7 mouse cellular contexts compared by ENCODE assay signal in genomic region chr9:61371755-61372509, GRCm38 (mm10). TPM values are rescaled to one million over a fixed set of nuclear protein-coding genes. Genes with fewer than 3 reads are reported as not detected.
DNase-seq lines count a peak whose midpoint lies in the region; ATAC-seq and TF ChIP-seq lines count a peak whose summit lies in the region.

Gene Tle3, plus strand, starts transcription at chr9:61372366.

- peaks cover 70% of the 10 kb centered on the region for H3K4me1 ChIP-seq in embryonic facial prominence, embryonic 10.5 days
- H3K4me1 ChIP-seq in intestine, postnatal 0 days (replicated peaks; ENCODE audit: control insufficient read depth, insufficient read depth, low read length) = peaks cover 34% of the 10 kb centered on the region; the same call in 1 of the 2 replicates
- peaks cover 62% of the 10 kb centered on the region for H3K4me1 ChIP-seq in midbrain, embryonic 12.5 days
- peaks cover 37% of the 10 kb centered on the region for H3K4me1 ChIP-seq in small intestine, adult 2 months (ENCODE audit: control insufficient read depth, insufficient read depth, insufficient read length, low read length)

- no peaks in the 10 kb centered on the region for H3K9me3 ChIP-seq in embryonic facial prominence, embryonic 10.5 days
- no peaks in the 10 kb centered on the region for H3K9me3 ChIP-seq in intestine, postnatal 0 days (ENCODE audit: control insufficient read depth)
- no peaks in the 10 kb centered on the region for H3K9me3 ChIP-seq in midbrain, embryonic 12.5 days

- H3K4me3 ChIP-seq in embryonic facial prominence, embryonic 10.5 days = peak within 1 kb of the TSS; percentile 95
- H3K4me3 ChIP-seq in intestine, postnatal 0 days (ENCODE audit: low read depth, low read length) = peak within 1 kb of the TSS; percentile 91
- peak within 1 kb of the TSS; percentile 97 for H3K4me3 ChIP-seq in midbrain, embryonic 12.5 days
- peak within 1 kb of the TSS; percentile 98 for H3K4me3 ChIP-seq in small intestine, adult 2 months (ENCODE audit: low read depth, low read length)

- peak within 1 kb of the TSS; percentile 81 for H3K9ac ChIP-seq in intestine, postnatal 0 days (ENCODE audit: low read depth, low read length)
- peak within 1 kb of the TSS; percentile 100 for H3K9ac ChIP-seq in midbrain, embryonic 12.5 days (replicated peaks)

- H3K27ac ChIP-seq in embryonic facial prominence, embryonic 10.5 days (replicated peaks) = peak within 1 kb of the TSS; percentile 100
- H3K27ac ChIP-seq in intestine, postnatal 0 days (ENCODE audit: low read depth, low read length) = peak within 1 kb of the TSS; percentile 85
- H3K27ac ChIP-seq in midbrain, embryonic 12.5 days (replicated peaks) = peak within 1 kb of the TSS; percentile 95
- peak within 1 kb of the TSS; percentile 88 for H3K27ac ChIP-seq in small intestine, adult 2 months (ENCODE audit: insufficient read depth, low read depth, low read length)

- H3K27me3 ChIP-seq in embryonic facial prominence, embryonic 10.5 days (replicated peaks; ENCODE audit: low read depth, poor library complexity, severe bottlenecking) = peaks cover 13% of the 10 kb centered on the region
- H3K27me3 ChIP-seq in intestine, postnatal 0 days (replicated peaks; ENCODE audit: control insufficient read depth, insufficient read depth, low read length) = no peaks in the 10 kb centered on the region
- peaks cover 13% of the 10 kb centered on the region for H3K27me3 ChIP-seq in midbrain, embryonic 12.5 days
- H3K27me3 ChIP-seq in small intestine, adult 2 months (ENCODE audit: control insufficient read depth, insufficient read depth, low read length) = no peaks in the 10 kb centered on the region

- ATAC-seq in intestine, postnatal 0 days = peak; percentile 63
- ATAC-seq in midbrain, embryonic 12.5 days (ENCODE audit: low FRiP score, low read depth) = peak; percentile 53

- under 1% methylated on average over 35 of the region's 35 CpGs for WGBS in embryonic facial prominence, embryonic 10.5 days
- under 1% methylated on average over 35 of the region's 35 CpGs for WGBS in intestine, postnatal 0 days
- WGBS in midbrain, embryonic 12.5 days = under 1% methylated on average over 34 of the region's 35 CpGs
- WGBS in small intestine, adult 2 months = under 1% methylated on average over 35 of the region's 35 CpGs

- peak; percentile 89; the same call in 1 of the 2 replicates for TF ChIP-seq POLR2A in small intestine, adult 2 months (IDR thresholded peaks at IDR 0.05; ENCODE audit: low read depth, low read length)

- H3K4me2 ChIP-seq in intestine, postnatal 0 days (replicated peaks; ENCODE audit: low read depth) = peak within 1 kb of the TSS; percentile 96
- peak within 1 kb of the TSS; percentile 95 for H3K4me2 ChIP-seq in midbrain, embryonic 12.5 days (replicated peaks)

- peaks cover 24% of the 10 kb centered on the region for H3K36me3 ChIP-seq in embryonic facial prominence, embryonic 10.5 days (replicated peaks)
- no peaks in the 10 kb centered on the region; the same call in 1 of the 2 replicates for H3K36me3 ChIP-seq in intestine, postnatal 0 days (ENCODE audit: control insufficient read depth, insufficient read depth)
- H3K36me3 ChIP-seq in midbrain, embryonic 12.5 days = 0 out of 2 replicates have a peak, but pooled peaks cover 8% of the 10 kb centered on the region
- H3K36me3 ChIP-seq in small intestine, adult 2 months (ENCODE audit: control insufficient read depth, insufficient read depth, low read length) = 0 out of 2 replicates have a peak, but pooled peaks cover 1% of the 10 kb centered on the region

- peak; percentile 99 for DNase-seq in adrenal gland, postnatal 10 days
- peak; percentile 99 for DNase-seq in embryonic facial prominence, embryonic 10.5 days (ENCODE audit: low spot score)
- DNase-seq in gonadal fat pad, adult 2 months (ENCODE audit: low read depth) = no peak
- DNase-seq in left cerebral cortex, postnatal 4 days = peak; percentile 99

- intact Hi-C loops in left cerebral cortex, postnatal 4 days (cut with DNase I) = loop anchor here (5.0 to 10.0 kb wide), 3 partner anchors 325 to 477 kb away; no protein-coding TSS in a partner anchor

- peak; percentile 78 for TF ChIP-seq CTCF in intestine, postnatal 0 days (IDR thresholded peaks at IDR 0.05; ENCODE audit: low read depth)
- TF ChIP-seq CTCF in small intestine, adult 2 months (IDR thresholded peaks at IDR 0.05; ENCODE audit: extremely low read depth, insufficient read length, insufficient replicate concordance, low read depth, low read length) = peak; percentile 40; the same call in 1 of the 2 replicates

RNA-seq across cellular contexts. Expression of gene Tle3, which starts in this region (rescaled TPM):
- 10 to 100 TPM; 82.4 to 92.7 TPM for total RNA-seq in adrenal gland, postnatal 10 days (2021)
- polyA plus RNA-seq in embryonic facial prominence, embryonic 10.5 days (2016; fragmentation: Nextera tagmentation; extraction: Ambion mirVana) = 50.3 and 51.9 TPM in 2 replicates
- 50.6 and 59.8 TPM in 2 replicates for polyA plus RNA-seq in gonadal fat pad, adult 2 months (2012; rRNA removed)
- 24.3 and 28.6 TPM in 2 replicates for polyA plus RNA-seq in intestine, postnatal 0 days (2015; fragmentation: Nextera tagmentation; extraction: Ambion mirVana)
- 100 to 1,000 TPM; 102 to 112 TPM for total RNA-seq in left cerebral cortex, postnatal 4 days (2021)
- polyA plus RNA-seq in midbrain, embryonic 12.5 days (2016; fragmentation: Nextera tagmentation; extraction: Ambion mirVana) = 65.9 and 71.9 TPM in 2 replicates
- 37.4 and 136 TPM in 2 replicates for polyA plus RNA-seq in small intestine, adult 2 months (2012; rRNA removed)
